Mouse (Mus musculus) adipocyte (in vitro differentiated cells): ENCODE measurements around the gene 1700024G13Rik.

Experiments used
- DNase-seq: peaks from one replicate; pipeline ENCODE4 v3.0.0-alpha.2; 2016; ENCODE audit warnings: low spot score

Gene 1700024G13Rik

GRCm38 (mm10) chr14:32332515-32333445, 55.4 kb downstream of the 1700024G13Rik start:
- DNase-seq, result no peak

- no peak for DNase-seq
Measured at GRCm38 (mm10) chr14:32327366-32327765, 60.8 kb downstream of the 1700024G13Rik start.
